Mouse (Mus musculus) heart, embryonic 16.5 days (tissue): ENCODE data around the gene Cntnap4. TPM values are rescaled to one million over a fixed set of nuclear protein-coding genes. Genes with fewer than 3 reads are reported as not detected.

Source experiments
- ATAC-seq: fragments of 200-750 bp; cut with Nextera tagmentation; replicated peaks from 2 replicates; pipeline ENCODE4 v1.8.0; 2017; ENCODE audit warnings: moderate number of reproducible peaks; ENCODE audit not compliant: insufficient read depth, low FRiP score; ENCODE audit errors: extremely low read depth
- H3K27ac ChIP-seq: fragments of 300-500 bp; sonication (generic); 2 replicates; pipeline ENCODE4 v1.5.1; 2014; ENCODE audit warnings: mild to moderate bottlenecking, low read length, control low read depth, moderate library complexity
- H3K27me3 ChIP-seq: fragments of 300-500 bp; sonication (generic); 2 replicates; pipeline ENCODE4 v1.6.1; 2014; ENCODE audit warnings: low read length, mixed read lengths; ENCODE audit not compliant: control insufficient read depth, insufficient read depth
- H3K36me3 ChIP-seq: fragments of 300-500 bp; sonication (generic); 2 replicates; pipeline ENCODE4 v1.6.1; 2014; ENCODE audit not compliant: control insufficient read depth, insufficient read depth
- H3K4me1 ChIP-seq: fragments of 300-500 bp; sonication (generic); 2 replicates; pipeline ENCODE4 v1.6.1; 2014; ENCODE audit warnings: low read length, mixed read lengths; ENCODE audit not compliant: control insufficient read depth, insufficient read depth
- H3K4me2 ChIP-seq: fragments of 300-500 bp; sonication (generic); 2 replicates; pipeline ENCODE4 v1.6.1; 2014; ENCODE audit warnings: low read depth, mild to moderate bottlenecking, control low read depth, low read length
- H3K4me3 ChIP-seq: fragments of 300-500 bp; sonication (generic); 2 replicates; pipeline ENCODE4 v1.5.1; 2014; ENCODE audit warnings: mild to moderate bottlenecking, control low read depth, low read length
- H3K9ac ChIP-seq: fragments of 300-500 bp; sonication (generic); 2 replicates; pipeline ENCODE4 v1.6.1; 2014; ENCODE audit warnings: low read length, control low read depth
- H3K9me3 ChIP-seq: fragments of 300-500 bp; sonication (generic); replicated peaks from 2 replicates; pipeline ENCODE4 v1.6.1; 2016; ENCODE audit warnings: low read length; ENCODE audit not compliant: control insufficient read depth
- WGBS: fragments of 180-500 bp; shearing (Covaris S2); extraction: QIAGEN DNeasy Blood & Tissue Kit; methylation state at CpG from one replicate; pipeline ENCODE4 v1.1.7; 2014; 5-methylcytosine and 5-hydroxymethylcytosine counted together
- polyA plus RNA-seq: library from polyadenylated mRNA; unstranded; fragments of >200 nt; fragmentation: Nextera tagmentation; extraction: Ambion mirVana; gene quantifications from 2 replicates; pipeline ENCODE4 v1.2.1, GENCODE M21; 2015

Cntnap4 gene
- polyA plus RNA-seq, 1 experiment from 2014 or later, result 0.08 TPM

- WGBS, result 78% methylated on average over 15 of the region's 15 CpGs
- H3K4me3 ChIP-seq, result no peak overlapping the region
These were observed 26.4 kb downstream of the Cntnap4 start for GRCm38 (mm10) chr8:112596023-112596776.

GRCm38 (mm10) chr8:112599975-112600374 is 30.1 kb downstream of the Cntnap4 start:
- H3K4me3 ChIP-seq, result no peak overlapping the region

More at GRCm38 (mm10) chr8:112596023-112596776, 26.4 kb downstream of the Cntnap4 start:
- H3K36me3 ChIP-seq, result no peaks in the 10 kb centered on the region
- no peaks in the 10 kb centered on the region for H3K27me3 ChIP-seq
- H3K9me3 ChIP-seq, result peaks cover 2% of the 10 kb centered on the region; the same call in 1 of the 2 replicates
- no peak for ATAC-seq
- no peaks in the 10 kb centered on the region for H3K4me1 ChIP-seq
- no peak overlapping the region for H3K27ac ChIP-seq
- no peak overlapping the region for H3K9ac ChIP-seq
- no peak overlapping the region for H3K4me2 ChIP-seq

GRCm38 (mm10) chr8:112601150-112601549 is 31.3 kb downstream of the Cntnap4 start:
- H3K4me3 ChIP-seq, result no peak overlapping the region
- 50% methylated on average over 1 of the region's 1 CpGs for WGBS
- no peak overlapping the region for H3K9ac ChIP-seq
- peaks cover 6% of the 10 kb centered on the region for H3K9me3 ChIP-seq
- H3K4me2 ChIP-seq, result no peak overlapping the region
- H3K36me3 ChIP-seq, result no peaks in the 10 kb centered on the region
- no peak for ATAC-seq
- no peak overlapping the region for H3K27ac ChIP-seq
- H3K4me1 ChIP-seq, result no peaks in the 10 kb centered on the region
- no peaks in the 10 kb centered on the region for H3K27me3 ChIP-seq

More at GRCm38 (mm10) chr8:112599975-112600374, 30.1 kb downstream of the Cntnap4 start:
- Histone ChIP-seq H3K9me3 (peaks cover 6% of the 10 kb centered on the region), H3K27me3 (no peaks in the 10 kb centered on the region), H3K27ac (no peak overlapping the region), H3K4me1 (no peaks in the 10 kb centered on the region), H3K9ac (no peak overlapping the region), H3K4me2 (no peak overlapping the region), H3K36me3 (no peaks in the 10 kb centered on the region)
- no peak for ATAC-seq
- 85% methylated on average over 11 of the region's 11 CpGs for WGBS

- Histone ChIP-seq H3K27me3 (no peaks in the 10 kb centered on the region), H3K4me2 (no peak overlapping the region), H3K36me3 (no peaks in the 10 kb centered on the region), H3K4me3 (no peak overlapping the region), H3K4me1 (no peaks in the 10 kb centered on the region), H3K27ac (no peak overlapping the region), H3K9me3 (no peaks in the 10 kb centered on the region), H3K9ac (no peak overlapping the region)
- 62% methylated on average over 6 of the region's 6 CpGs for WGBS
- no peak for ATAC-seq
These were observed 40.3 kb downstream of the Cntnap4 start for GRCm38 (mm10) chr8:112610121-112610520.

GRCm38 (mm10) chr8:112628791-112629190 is 58.9 kb downstream of the Cntnap4 start:
- H3K27me3 ChIP-seq, result no peaks in the 10 kb centered on the region
- no peak for ATAC-seq
- H3K4me2 ChIP-seq, result no peak overlapping the region
- H3K36me3 ChIP-seq, result no peaks in the 10 kb centered on the region
- H3K4me1 ChIP-seq, result no peaks in the 10 kb centered on the region
- H3K4me3 ChIP-seq, result no peak overlapping the region
- H3K27ac ChIP-seq, result no peak overlapping the region
- no peaks in the 10 kb centered on the region for H3K9me3 ChIP-seq
- 84% methylated on average over 7 of the region's 7 CpGs for WGBS
- no peak overlapping the region for H3K9ac ChIP-seq

GRCm38 (mm10) chr8:112652657-112653056 is 82.8 kb downstream of the Cntnap4 start:
- no peaks in the 10 kb centered on the region for H3K27me3 ChIP-seq
- WGBS, result 62% methylated on average over 4 of the region's 4 CpGs
- no peak overlapping the region for H3K4me2 ChIP-seq
- no peaks in the 10 kb centered on the region for H3K9me3 ChIP-seq
- no peak overlapping the region for H3K27ac ChIP-seq
- no peak overlapping the region for H3K4me3 ChIP-seq
- H3K36me3 ChIP-seq, result no peaks in the 10 kb centered on the region
- no peak for ATAC-seq
- H3K4me1 ChIP-seq, result no peaks in the 10 kb centered on the region
- no peak overlapping the region for H3K9ac ChIP-seq

- ATAC-seq, result no peak
- H3K27me3 ChIP-seq, result no peaks in the 10 kb centered on the region
- H3K9me3 ChIP-seq, result no peaks in the 10 kb centered on the region
- WGBS, result 87% methylated on average over 1 of the region's 1 CpGs
- H3K4me1 ChIP-seq, result no peaks in the 10 kb centered on the region
- no peak overlapping the region for H3K9ac ChIP-seq
- H3K36me3 ChIP-seq, result no peaks in the 10 kb centered on the region
- H3K4me3 ChIP-seq, result no peak overlapping the region
- no peak overlapping the region for H3K4me2 ChIP-seq
- H3K27ac ChIP-seq, result no peak overlapping the region
These were observed 83.4 kb downstream of the Cntnap4 start for GRCm38 (mm10) chr8:112653276-112653675.

- ATAC-seq, result no peak
- 68% methylated on average over 3 of the region's 3 CpGs for WGBS
- Histone ChIP-seq H3K4me2 (no peak overlapping the region), H3K27ac (no peak overlapping the region), H3K4me3 (no peak overlapping the region), H3K4me1 (no peaks in the 10 kb centered on the region), H3K36me3 (no peaks in the 10 kb centered on the region), H3K9me3 (no peaks in the 10 kb centered on the region), H3K27me3 (no peaks in the 10 kb centered on the region), H3K9ac (no peak overlapping the region)
These were observed 84.2 kb downstream of the Cntnap4 start for GRCm38 (mm10) chr8:112653994-112654393.

- 65% methylated on average over 3 of the region's 3 CpGs for WGBS
- no peaks in the 10 kb centered on the region for H3K9me3 ChIP-seq
- no peaks in the 10 kb centered on the region for H3K27me3 ChIP-seq
- H3K4me1 ChIP-seq, result no peaks in the 10 kb centered on the region
- H3K27ac ChIP-seq, result no peak overlapping the region
- no peak overlapping the region for H3K9ac ChIP-seq
- no peak overlapping the region for H3K4me2 ChIP-seq
- H3K36me3 ChIP-seq, result no peaks in the 10 kb centered on the region
- no peak for ATAC-seq
- no peak overlapping the region for H3K4me3 ChIP-seq
These were observed 94.2 kb downstream of the Cntnap4 start for GRCm38 (mm10) chr8:112664067-112664466.
